Mouse (Mus musculus) hindbrain, embryonic 13.5 days (tissue): ENCODE results near the gene Gm7579. TPM values are rescaled to one million over a fixed set of nuclear protein-coding genes. Genes with fewer than 3 reads are reported as not detected.
"Not testable (repeated sequence)": the region's sequence is repeated elsewhere in the genome, so short reads cannot be mapped to it uniquely, and the experiment has no call there.

Experiments used
- ATAC-seq: fragments of 200-750 bp; cut with Nextera tagmentation; 2 replicates; pipeline ENCODE4 v1.8.0; 2017; ENCODE audit warnings: moderate TSS enrichment; ENCODE audit not compliant: low FRiP score
- H3K27ac ChIP-seq: fragments of 300-500 bp; sonication (generic); 2 replicates; pipeline ENCODE4 v1.5.1; 2015; ENCODE audit warnings: inconsistent platforms, mild to moderate bottlenecking, moderate library complexity
- H3K27me3 ChIP-seq: fragments of 300-500 bp; sonication (generic); 2 replicates; pipeline ENCODE4 v1.6.1; 2015; ENCODE audit warnings: mild to moderate bottlenecking, inconsistent platforms
- H3K36me3 ChIP-seq: fragments of 300-500 bp; sonication (generic); 2 replicates; pipeline ENCODE4 v1.6.1; 2015; ENCODE audit warnings: mild to moderate bottlenecking, inconsistent platforms
- H3K4me1 ChIP-seq: fragments of 300-500 bp; sonication (generic); replicated peaks from 2 replicates; pipeline ENCODE4 v1.6.1; 2015; ENCODE audit warnings: inconsistent platforms
- H3K4me2 ChIP-seq: fragments of 300-500 bp; sonication (generic); 2 replicates; pipeline ENCODE4 v1.6.1; 2015; ENCODE audit warnings: inconsistent platforms, mild to moderate bottlenecking, moderate library complexity
- H3K4me3 ChIP-seq: fragments of 300-500 bp; sonication (generic); 2 replicates; pipeline ENCODE4 v1.5.1; 2015; ENCODE audit warnings: mild to moderate bottlenecking, inconsistent platforms
- H3K9ac ChIP-seq: fragments of 300-500 bp; sonication (generic); 2 replicates; pipeline ENCODE4 v1.6.1; 2015; ENCODE audit warnings: mild to moderate bottlenecking, inconsistent platforms
- H3K9me3 ChIP-seq: fragments of 300-500 bp; sonication (generic); 2 replicates; pipeline ENCODE4 v1.6.1; 2016; ENCODE audit warnings: inconsistent platforms
- WGBS: fragments of 180-500 bp; shearing (Covaris S2); methylation state at CpG from one replicate; pipeline ENCODE4 v1.1.7; 2015; 5-methylcytosine and 5-hydroxymethylcytosine counted together
- polyA plus RNA-seq: library from polyadenylated mRNA; unstranded; fragments of >200 nt; fragmentation: Nextera tagmentation; extraction: Ambion mirVana; gene quantifications from 2 replicates; pipeline ENCODE4 v1.2.1, GENCODE M21; 2015

Gene Gm7579
- polyA plus RNA-seq, 1 experiment from 2014 or later: not detected

DNA sequence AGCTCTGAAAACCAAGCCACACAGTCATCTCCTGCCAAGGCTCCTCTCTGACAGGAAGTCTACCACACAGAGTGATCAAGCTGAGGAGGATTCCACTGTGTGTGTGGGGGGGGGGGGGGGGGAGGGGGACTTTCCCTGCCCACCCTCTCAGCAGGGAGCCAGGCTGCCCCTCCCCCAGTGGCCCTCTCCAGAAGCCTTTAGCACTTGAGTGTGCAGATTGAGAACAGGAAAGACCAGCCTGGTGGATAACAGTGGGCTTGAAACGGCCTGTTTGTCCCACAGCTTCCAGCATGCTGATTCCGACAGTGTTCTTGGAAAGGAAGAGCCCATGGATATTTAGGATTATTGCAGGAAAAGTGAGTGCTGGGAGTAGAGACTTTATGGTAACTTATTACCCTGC is 12.9 kb downstream of the Gm7579 start:
- no peak overlapping the region for H3K9ac ChIP-seq
- WGBS: 66% methylated on average over 2 of the region's 2 CpGs
- no peaks in the 10 kb centered on the region for H3K9me3 ChIP-seq
- no peak overlapping the region for H3K4me3 ChIP-seq
- no peaks in the 10 kb centered on the region for H3K27me3 ChIP-seq
- H3K4me1 ChIP-seq: no peaks in the 10 kb centered on the region
- H3K36me3 ChIP-seq: no peaks in the 10 kb centered on the region
- H3K27ac ChIP-seq: no peak overlapping the region
- no peak overlapping the region for H3K4me2 ChIP-seq
- ATAC-seq: no peak

- not testable (repeated sequence) for H3K9ac ChIP-seq, H3K36me3 ChIP-seq, H3K4me3 ChIP-seq, ATAC-seq, H3K9me3 ChIP-seq, H3K27me3 ChIP-seq, H3K4me2 ChIP-seq, H3K4me1 ChIP-seq, H3K27ac ChIP-seq
- WGBS: 60% methylated on average over 3 of the region's 3 CpGs
Observed at GRCm38 (mm10) chr7:142229871-142230270, 18.2 kb downstream of the Gm7579 start, which contains the start of gene Krtap5-5. Gene Krtap5-5 (minus strand): TSS chr7:142229971.

- Histone ChIP-seq H3K9me3 (no peaks in the 10 kb centered on the region; the same call in 1 of the 2 replicates), H3K36me3 (no peaks in the 10 kb centered on the region), H3K9ac (no peak overlapping the region), H3K4me2 (no peak overlapping the region), H3K4me3 (no peak overlapping the region), H3K27me3 (no peaks in the 10 kb centered on the region), H3K27ac (no peak overlapping the region), H3K4me1 (no peaks in the 10 kb centered on the region)
- 36% methylated on average over 1 of the region's 1 CpGs for WGBS
- no peak for ATAC-seq
Observed at GRCm38 (mm10) chr7:142231540-142231939, 19.9 kb downstream of the Gm7579 start.

GRCm38 (mm10) chr7:142240978-142241377 is 29.3 kb downstream of the Gm7579 start, which contains the start of gene Gm40460:
Gene Gm40460 (minus strand): TSS chr7:142241078.
- 51% methylated on average over 2 of the region's 2 CpGs for WGBS
- Histone ChIP-seq H3K4me3 (no peak within 1 kb of the TSS), H3K27me3 (no peaks in the 10 kb centered on the region), H3K27ac (no peak within 1 kb of the TSS), H3K9ac (no peak within 1 kb of the TSS), H3K36me3 (no peaks in the 10 kb centered on the region), H3K9me3 (no peaks in the 10 kb centered on the region), H3K4me1 (no peaks in the 10 kb centered on the region), H3K4me2 (no peak within 1 kb of the TSS)
- ATAC-seq: no peak

DNA sequence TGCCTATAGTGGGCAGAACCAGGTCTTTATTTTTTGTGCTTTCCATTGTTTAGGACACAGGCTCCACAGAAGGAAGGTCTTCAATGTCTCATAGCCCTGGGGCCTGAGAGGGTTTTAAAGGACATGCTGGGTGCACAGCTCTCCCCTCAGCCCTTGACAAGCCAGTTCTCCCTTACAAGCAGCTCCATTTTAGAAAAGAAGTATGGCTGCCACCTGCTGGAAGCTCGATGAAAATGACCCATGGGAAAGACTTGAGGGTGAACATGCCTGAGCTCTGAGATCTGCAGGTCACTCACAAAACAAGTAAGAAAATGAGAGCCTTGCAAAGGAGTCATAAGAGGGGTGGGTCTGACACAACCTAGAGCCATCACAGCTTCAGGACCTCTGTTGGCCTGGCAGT is 38.2 kb downstream of the Gm7579 start:
- Histone ChIP-seq H3K36me3 (no peaks in the 10 kb centered on the region), H3K4me1 (no peaks in the 10 kb centered on the region), H3K9me3 (no peaks in the 10 kb centered on the region), H3K4me2 (no peak overlapping the region), H3K27me3 (0 out of 2 replicates have a peak, but pooled peaks cover 5% of the 10 kb centered on the region), H3K9ac (no peak overlapping the region), H3K27ac (no peak overlapping the region), H3K4me3 (no peak overlapping the region)
- ATAC-seq: no peak
- 3% methylated on average over 1 of the region's 1 CpGs for WGBS

GRCm38 (mm10) chr7:142255517-142255916 is 43.9 kb downstream of the Gm7579 start:
- Histone ChIP-seq H3K9ac (no peak overlapping the region), H3K9me3 (no peaks in the 10 kb centered on the region), H3K36me3 (no peaks in the 10 kb centered on the region), H3K4me2 (no peak overlapping the region), H3K27me3 (0 out of 2 replicates have a peak, but pooled peaks cover 5% of the 10 kb centered on the region), H3K27ac (no peak overlapping the region), H3K4me3 (no peak overlapping the region), H3K4me1 (no peaks in the 10 kb centered on the region)
- 2% methylated on average over 2 of the region's 2 CpGs for WGBS
- ATAC-seq: no peak

DNA sequence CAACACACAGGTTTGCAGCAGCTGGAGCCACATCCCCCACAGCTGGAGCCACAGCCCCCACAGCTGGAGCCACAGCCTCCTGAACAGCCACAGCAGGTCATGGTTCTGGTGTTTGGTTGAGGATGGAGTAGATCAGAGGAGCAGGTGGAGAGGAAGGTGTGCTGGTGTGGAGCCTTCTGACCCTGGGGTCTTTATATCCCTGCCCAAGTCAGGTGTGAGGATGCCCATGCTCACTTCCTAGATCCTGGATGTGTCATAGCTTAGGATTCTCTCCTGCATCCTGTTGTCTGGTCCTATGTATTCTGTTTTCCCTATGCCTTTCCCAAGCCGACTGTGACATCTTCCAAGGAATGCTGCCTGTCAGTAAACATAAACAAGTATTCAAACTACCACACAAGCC is 46.6 kb downstream of the Gm7579 start, which contains the start of gene Gm2431:
Gene Gm2431 (minus strand): TSS at position 101 of the 400 bp plus-strand sequence.
- ATAC-seq, H3K36me3 ChIP-seq, H3K4me2 ChIP-seq, H3K9ac ChIP-seq, H3K9me3 ChIP-seq, H3K27me3 ChIP-seq, H3K27ac ChIP-seq, H3K4me3 ChIP-seq, H3K4me1 ChIP-seq: not testable (repeated sequence)
- 74% methylated on average over 1 of the region's 1 CpGs for WGBS

Other genes starting within 250 kb of the Gm7579 start
- 53.0 and 53.5 TPM in 2 replicates for gene Mob2, start 150.8 kb upstream of the Gm7579 start, polyA plus RNA-seq
- 87.3 and 90.2 TPM in 2 replicates for gene Dusp8, start 116.0 kb upstream of the Gm7579 start, polyA plus RNA-seq
- gene Gm45618, start 91.1 kb upstream of the Gm7579 start, polyA plus RNA-seq: 0.27 and 0.32 TPM in 2 replicates
- not detected in 2 replicates for gene Gm39115, start 75.8 kb upstream of the Gm7579 start, polyA plus RNA-seq
- not detected in 2 replicates for gene Gm45337, start 67.3 kb upstream of the Gm7579 start, polyA plus RNA-seq
- gene Gm29735, start 54.7 kb upstream of the Gm7579 start, polyA plus RNA-seq: not detected in 2 replicates
- gene Gm4553, start 46.1 kb upstream of the Gm7579 start, polyA plus RNA-seq: not detected in 2 replicates
- gene Krtap5-2, start 35.9 kb upstream of the Gm7579 start, polyA plus RNA-seq: not detected in 2 replicates
- gene Gm10153, start 21.5 kb upstream of the Gm7579 start, polyA plus RNA-seq: not detected in 2 replicates
- not detected in 2 replicates for gene Krtap5-3, start 10.5 kb upstream of the Gm7579 start, polyA plus RNA-seq
- not detected in 2 replicates for gene Krtap5-5, start 18.1 kb downstream of the Gm7579 start, polyA plus RNA-seq
- not detected in 2 replicates for gene Gm40460, start 29.2 kb downstream of the Gm7579 start, polyA plus RNA-seq
- not detected in 2 replicates for gene Gm2431, start 46.5 kb downstream of the Gm7579 start, polyA plus RNA-seq
- gene Gm4559, start 62.5 kb downstream of the Gm7579 start, polyA plus RNA-seq: not detected in 2 replicates
- not detected in 2 replicates for gene Krtap5-1, start 85.3 kb downstream of the Gm7579 start, polyA plus RNA-seq
- not detected in 2 replicates for gene Krtap5-4, start 91.7 kb downstream of the Gm7579 start, polyA plus RNA-seq
- 2.3 and 2.6 TPM in 2 replicates for gene Ifitm10, start 161.9 kb downstream of the Gm7579 start, polyA plus RNA-seq
- gene Gm49369, start 170.8 kb downstream of the Gm7579 start, polyA plus RNA-seq: 0.36 TPM in 1 of 2 replicates, not detected in the other
- gene Ctsd, start 176.2 kb downstream of the Gm7579 start, polyA plus RNA-seq: 270 and 293 TPM in 2 replicates
- not detected in 2 replicates for gene Syt8, start 223.0 kb downstream of the Gm7579 start, polyA plus RNA-seq
- gene Tnni2, start 229.9 kb downstream of the Gm7579 start, polyA plus RNA-seq: 1.4 and 1.8 TPM in 2 replicates
- 5.1 and 6.8 TPM in 2 replicates for gene Lsp1, start 248.9 kb downstream of the Gm7579 start, polyA plus RNA-seq